Mouse (Mus musculus) lung, adult 2 months (tissue): ENCODE data around the gene Cnst. TPM values are rescaled to one million over a fixed set of nuclear protein-coding genes. Genes with fewer than 3 reads are reported as not detected.

Source experiments
- DNase-seq: peaks from one replicate; pipeline ENCODE4 v3.0.0; 2022
- H3K4me1 ChIP-seq: fragments of 200-500 bp; 2 replicates; pipeline ENCODE4 v1.6.1; 2011; ENCODE audit warnings: low read length; ENCODE audit not compliant: control insufficient read depth, insufficient read depth
- H3K4me3 ChIP-seq: fragments of 200-500 bp; replicated peaks from 2 replicates; pipeline ENCODE3; 2011; ENCODE audit warnings: low read depth, mild to moderate bottlenecking, control low read depth, low read length; ENCODE audit errors: extremely low read depth
- CTCF ChIP-seq: fragments of 200-500 bp; IDR thresholded peaks from 2 replicates; pipeline ENCODE4 v1.5.1; 2011; ENCODE audit warnings: mild to moderate bottlenecking, low read length, control low read depth; ENCODE audit not compliant: insufficient read depth
- POLR2A ChIP-seq: fragments of 200-500 bp; IDR thresholded peaks from 2 replicates; pipeline ENCODE4 v1.6.1; 2011; ENCODE audit warnings: low read depth, mild to moderate bottlenecking, control low read depth, low read length, borderline replicate concordance; ENCODE audit errors: extremely low read depth
- WGBS: fragments of 180-500 bp; shearing (Covaris S2); methylation state at CpG from one replicate; pipeline ENCODE4 v1.1.7; 2018; 5-methylcytosine and 5-hydroxymethylcytosine counted together
- polyA plus RNA-seq: library from polyadenylated mRNA; depleted of rRNA; stranded (reverse); fragments of >200 nt; gene quantifications from 2 replicates; pipeline ENCODE4 v1.2.3, GENCODE M21; 2012

Cnst gene
- polyA plus RNA-seq, 1 experiment, result 22.5 TPM

DNA sequence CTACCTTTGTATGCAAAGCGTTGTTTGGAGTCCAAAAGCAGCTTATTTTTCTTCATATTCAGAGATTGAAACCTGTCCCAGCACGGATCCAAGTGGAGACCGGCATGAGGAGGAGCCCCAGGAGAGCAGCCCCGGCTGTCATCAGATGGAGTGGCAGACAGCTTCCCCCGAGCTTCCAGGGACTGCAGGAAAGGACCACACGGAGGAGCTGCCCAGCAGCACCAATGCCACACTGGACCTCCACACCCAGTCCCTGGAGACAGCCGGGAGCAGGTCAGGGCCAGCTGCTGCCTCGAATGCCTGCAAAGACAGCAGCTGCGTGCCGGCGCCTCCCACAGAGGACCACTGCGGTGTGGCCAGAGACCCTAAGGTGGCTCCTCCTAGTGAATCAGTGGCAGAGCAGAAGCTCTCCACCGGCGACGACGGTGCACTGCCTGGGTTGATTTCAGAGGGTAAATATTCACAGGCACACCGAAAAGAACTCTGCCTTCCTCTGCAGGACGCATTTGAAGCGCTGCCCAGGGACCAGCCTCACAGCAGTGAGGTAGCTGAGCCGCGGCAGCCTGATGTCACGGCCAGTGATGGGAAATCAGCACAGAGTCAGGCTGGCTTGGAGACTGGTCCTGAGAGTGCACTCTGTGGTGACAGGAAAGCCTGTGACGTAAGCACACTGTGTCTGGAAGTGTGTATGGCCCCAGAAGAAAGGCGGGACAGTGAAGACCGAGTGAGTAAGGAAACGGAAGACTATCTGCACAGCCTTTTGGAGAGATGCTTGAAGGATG is 63.7 kb downstream of the Cnst start:
- H3K4me3 ChIP-seq, result no peak overlapping the region
- H3K4me1 ChIP-seq, result no peaks in the 10 kb centered on the region
- no peak for DNase-seq
- 66% methylated on average over 26 of the region's 26 CpGs for WGBS
- TF ChIP-seq POLR2A (no peak), CTCF (no peak)

DNA sequence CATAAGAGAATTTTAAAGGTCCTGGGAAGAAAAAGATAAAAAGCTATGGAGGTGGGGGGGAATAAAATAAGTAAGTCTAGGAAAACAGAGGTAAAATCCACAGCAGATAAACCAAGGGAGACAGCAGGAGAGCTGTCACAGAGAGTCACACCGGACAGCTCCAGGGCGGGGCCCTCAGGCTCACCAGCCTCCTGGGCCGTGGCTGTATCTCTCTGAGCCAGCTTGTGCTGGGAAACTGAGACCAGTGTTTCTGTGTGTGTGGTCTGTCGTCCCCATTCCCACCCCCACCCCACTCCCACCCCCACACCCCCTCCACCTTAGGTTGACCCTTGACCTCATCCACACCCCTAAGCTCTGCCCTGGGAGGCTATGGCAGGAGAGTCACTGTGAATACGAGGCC is 65.0 kb downstream of the Cnst start:
- TF ChIP-seq CTCF (no peak), POLR2A (no peak)
- H3K4me3 ChIP-seq, result no peak overlapping the region
- H3K4me1 ChIP-seq, result no peaks in the 10 kb centered on the region
- no peak for DNase-seq
- WGBS, result 71% methylated on average over 5 of the region's 5 CpGs

DNA sequence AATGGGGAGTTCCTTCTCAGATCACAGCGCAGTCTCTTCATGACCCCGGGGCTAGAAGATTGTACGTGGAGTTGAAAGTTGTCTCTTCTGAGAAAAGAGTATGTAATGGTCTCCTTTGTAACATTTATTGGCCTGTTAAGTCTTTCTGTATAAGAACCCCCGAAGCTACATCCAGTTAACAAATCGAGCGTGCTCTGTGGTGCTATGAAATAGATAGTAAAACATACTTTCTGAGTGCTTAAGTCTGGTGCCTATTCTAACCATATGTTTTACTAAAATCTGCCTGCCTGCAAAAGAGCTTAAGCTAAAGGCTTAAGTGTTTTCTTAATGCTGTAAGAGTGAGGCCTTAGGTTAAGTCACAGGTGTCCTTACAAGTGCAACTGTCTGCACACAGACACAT is 66.2 kb downstream of the Cnst start:
- TF ChIP-seq POLR2A (no peak), CTCF (no peak)
- DNase-seq, result no peak
- 95% methylated on average over 6 of the region's 6 CpGs for WGBS

DNA sequence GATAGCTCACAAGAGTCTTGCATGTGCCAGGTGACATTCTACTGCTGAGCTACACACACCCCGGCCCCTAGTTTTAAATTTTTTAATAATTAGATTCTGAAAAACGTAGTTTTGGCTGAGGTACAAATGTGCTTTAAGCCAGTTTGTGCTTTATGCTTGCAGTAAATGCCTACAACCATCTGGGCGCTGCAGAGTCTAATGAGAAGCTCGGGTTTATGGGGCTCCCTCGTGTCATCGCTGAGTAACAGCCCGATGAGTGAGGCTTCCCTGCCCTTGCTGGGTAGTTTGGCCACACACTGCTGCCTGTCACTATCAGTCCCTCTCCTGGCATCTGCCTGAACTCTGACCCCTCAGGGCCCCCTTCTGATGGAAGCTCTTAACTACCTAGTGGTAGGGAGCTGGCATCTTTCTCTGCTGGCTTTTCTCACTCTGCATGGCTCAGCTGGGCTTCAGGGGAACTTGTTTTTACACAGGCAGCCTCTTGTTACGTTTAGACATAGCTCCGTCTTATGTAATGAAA is 66.9 kb downstream of the Cnst start:
- DNase-seq, result no peak
- TF ChIP-seq POLR2A (no peak), CTCF (no peak)
- 75% methylated on average over 9 of the region's 9 CpGs for WGBS
- H3K4me1 ChIP-seq, result no peaks in the 10 kb centered on the region
- H3K4me3 ChIP-seq, result no peak overlapping the region

More for the DNA sequence above, 66.2 kb downstream of the Cnst start:
- no peaks in the 10 kb centered on the region for H3K4me1 ChIP-seq
- H3K4me3 ChIP-seq, result no peak overlapping the region

DNA sequence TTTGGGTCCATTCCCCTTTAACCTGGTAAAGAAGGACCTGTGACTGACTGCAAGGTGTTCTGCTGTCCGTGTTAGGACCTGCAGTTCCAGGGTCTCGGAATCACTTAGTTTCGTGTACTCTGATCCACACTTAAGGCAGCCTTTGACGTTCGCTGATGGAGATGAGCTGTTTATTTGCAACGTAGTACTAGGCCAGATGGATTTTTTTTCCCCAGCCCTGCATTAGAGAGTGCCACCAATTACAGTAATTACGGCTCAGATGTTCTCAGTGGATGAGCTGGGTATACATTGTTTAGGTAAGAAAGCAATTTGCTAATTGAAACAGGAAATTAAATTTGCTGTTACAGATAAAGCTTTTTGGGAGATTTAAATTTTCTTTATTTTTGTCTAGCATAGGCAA is 71.3 kb downstream of the Cnst start:
- no peak for DNase-seq
- 81% methylated on average over 7 of the region's 7 CpGs for WGBS
- TF ChIP-seq CTCF (no peak), POLR2A (no peak)
- no peak overlapping the region for H3K4me3 ChIP-seq
- H3K4me1 ChIP-seq, result no peaks in the 10 kb centered on the region

DNA sequence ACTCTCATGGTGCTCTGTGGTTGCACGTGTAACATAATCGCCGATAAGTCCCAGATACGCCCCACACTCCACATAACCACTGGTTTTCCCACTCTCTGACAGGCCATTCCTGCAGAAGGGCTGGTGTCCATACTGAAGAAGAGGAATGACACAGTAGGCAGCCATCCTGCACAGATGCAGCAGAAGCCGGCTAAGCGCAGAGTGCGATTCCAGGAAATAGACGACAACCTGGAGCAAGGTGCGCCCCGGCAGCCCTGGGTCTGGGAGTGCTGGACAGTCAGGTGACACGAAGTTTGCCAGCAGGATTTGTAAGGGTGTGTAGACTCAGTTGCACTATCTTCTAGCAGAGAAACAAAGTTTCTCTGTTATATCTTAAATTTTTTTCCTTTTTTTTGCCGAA is 76.5 kb downstream of the Cnst start:
- H3K4me3 ChIP-seq, result no peak overlapping the region
- TF ChIP-seq CTCF (no peak), POLR2A (no peak)
- DNase-seq, result no peak
- no peaks in the 10 kb centered on the region for H3K4me1 ChIP-seq
- WGBS, result 92% methylated on average over 12 of the region's 12 CpGs

DNA sequence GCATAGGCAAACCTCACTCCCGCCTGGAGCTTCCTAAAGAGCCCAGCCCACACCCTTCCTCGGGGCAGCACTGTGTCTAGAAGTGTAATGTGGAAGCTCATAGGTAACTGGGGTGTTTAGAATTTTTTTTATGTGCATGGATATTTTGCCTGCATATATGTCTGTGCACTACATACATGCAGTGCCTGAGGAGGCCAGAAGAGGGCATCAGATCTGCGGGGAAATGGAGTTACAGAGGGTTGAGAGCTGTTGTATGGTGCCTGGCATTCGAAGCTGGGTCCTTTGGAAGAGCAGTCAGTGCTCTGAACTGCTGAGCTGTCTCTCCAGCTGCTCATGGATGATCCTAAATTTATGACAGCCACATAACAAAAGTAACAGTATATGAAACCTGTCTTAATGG is 77.5 kb downstream of the Cnst start:
- TF ChIP-seq CTCF, result peak; percentile 54
- no peak for TF ChIP-seq POLR2A
- WGBS, result 56% methylated on average over 4 of the region's 4 CpGs
- H3K4me3 ChIP-seq, result no peak overlapping the region
- no peaks in the 10 kb centered on the region for H3K4me1 ChIP-seq
- DNase-seq, result peak; percentile 42

DNA sequence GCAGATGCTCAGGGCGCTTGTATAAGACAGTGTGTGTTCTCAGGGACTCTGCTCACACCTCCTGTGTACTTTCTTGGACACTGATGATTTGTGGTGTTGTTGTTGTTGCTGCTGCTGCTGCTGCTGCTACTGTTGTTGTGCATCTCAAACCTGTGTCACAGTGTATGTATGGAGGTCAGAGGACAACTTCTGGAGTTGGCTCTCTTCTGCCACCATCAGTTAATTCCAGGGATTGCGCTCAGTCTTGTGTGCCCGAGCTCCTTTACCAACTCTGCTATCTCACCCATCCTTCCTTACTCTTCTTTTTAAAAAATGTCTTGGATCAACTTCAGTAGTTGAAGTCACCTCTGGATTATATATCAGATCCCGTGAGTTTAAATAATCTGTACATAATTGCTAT is 78.2 kb downstream of the Cnst start:
- 70% methylated on average over 4 of the region's 4 CpGs for WGBS
- Histone ChIP-seq H3K4me1 (no peaks in the 10 kb centered on the region), H3K4me3 (no peak overlapping the region)
- TF ChIP-seq CTCF (peak; percentile 67), POLR2A (no peak)
- DNase-seq, result peak; percentile 54

DNA sequence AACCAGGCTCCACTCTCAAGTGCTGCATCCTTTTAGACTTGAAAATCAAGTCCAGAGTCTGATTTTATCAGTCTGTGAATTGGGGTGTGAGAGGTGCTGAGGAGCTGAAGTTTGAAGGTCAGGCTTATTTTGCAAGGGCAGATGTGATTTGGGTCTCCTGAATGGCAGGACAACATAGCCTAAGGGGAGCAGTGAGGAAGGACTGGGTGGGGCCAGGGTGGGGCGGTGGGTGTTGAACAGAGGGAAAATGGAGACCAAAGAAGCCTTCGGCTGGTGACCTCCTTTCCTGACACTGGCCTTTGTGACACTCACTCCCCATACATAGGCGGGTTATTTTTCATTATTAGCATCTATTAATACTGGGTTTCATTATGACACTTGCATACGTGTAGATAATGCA is 81.7 kb downstream of the Cnst start:
- TF ChIP-seq POLR2A, result no peak
- TF ChIP-seq CTCF, result no peak
- WGBS, result 76% methylated on average over 4 of the region's 4 CpGs
- Histone ChIP-seq H3K4me1 (no peaks in the 10 kb centered on the region), H3K4me3 (no peak overlapping the region)
- no peak for DNase-seq
